ENCODE assay signal across 9 mouse cellular contexts in genomic region chr4:142353526-142353925, GRCm38 (mm10).
"Had no signal": no experiment of that assay in that cellular context is flagged by ENCODE, and none has a peak within 500 bp of the region (broad histone marks: within the 10 kb centered on the region; RNA-seq: fewer than 3 reads in every experiment).

No protein-coding gene starts in this region.

- DNase-seq: lung, postnatal 14 days; lung, postnatal 36 days; right cerebral cortex, postnatal 14 days; thymus, adult 2 months; thymus, postnatal 25 days; thymus, postnatal 4 days had no signal

- ATAC-seq: lung, postnatal 0 days; midbrain, embryonic 13.5 days; midbrain, embryonic 15.5 days had no signal
